Mouse (Mus musculus) testis, adult 2 months (tissue): Measurements from ENCODE around the gene Kazn.

ENCODE experiments used
- CTCF ChIP-seq: fragments of 200-500 bp; IDR thresholded peaks from 2 replicates; pipeline ENCODE4 v1.5.1; 2012; ENCODE audit warnings: low read depth, mild to moderate bottlenecking, inconsistent platforms, low read length, moderate library complexity; ENCODE audit not compliant: control insufficient read depth, insufficient read depth, insufficient replicate concordance
- POLR2A ChIP-seq: fragments of 200-500 bp; IDR thresholded peaks from 2 replicates; pipeline ENCODE4 v1.6.1; 2012; ENCODE audit warnings: low read depth, mild to moderate bottlenecking, inconsistent platforms, low read length, moderate library complexity; ENCODE audit not compliant: control insufficient read depth

DNA sequence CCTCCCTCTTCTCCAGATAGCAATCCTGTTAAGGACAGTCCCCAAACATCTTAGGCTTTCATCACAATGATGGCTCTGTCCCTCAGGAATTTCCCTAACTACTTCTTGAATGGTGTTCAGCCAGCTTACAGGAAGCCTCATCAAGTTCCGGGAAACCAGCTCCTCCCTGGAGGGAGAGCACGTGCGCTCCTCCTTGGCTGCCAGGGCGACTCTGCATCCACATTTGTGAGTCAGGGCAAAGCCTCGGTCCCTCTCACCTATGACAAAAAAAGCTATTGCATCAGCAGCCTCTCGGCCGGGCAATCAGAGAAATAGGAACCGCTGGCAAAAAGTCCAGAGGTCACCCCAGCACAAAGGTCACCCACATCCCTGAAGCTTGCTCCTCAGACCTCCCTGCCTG lies 168.4 kb downstream of the Kazn start:
- TF ChIP-seq CTCF, result no peak
- no peak for TF ChIP-seq POLR2A
